Mouse (Mus musculus): ENCODE data around the gene Ndufc1.
"Not testable (repeated sequence)": the region's sequence is repeated elsewhere in the genome, so short reads cannot be mapped to it uniquely, and the experiment has no call there.

Ndufc1 gene

GRCm38 (mm10) chr3:51408561-51409183 is at the start of gene Ndufc1:
Gene Ndufc1 (minus strand): TSS chr3:51408988.
- peak; percentile 93 to 94 for DNase-seq (ENCODE audit: low spot score in 2 of 2)

GRCm38 (mm10) chr3:51434871-51435595 is 26.2 kb upstream of the Ndufc1 start:
- DNase-seq (ENCODE audit: low spot score in 2 of 2) = peak; percentile 45 to 59

- not testable (repeated sequence) for DNase-seq (ENCODE audit: low spot score in 2 of 2)
Measured at GRCm38 (mm10) chr3:51434364-51434763, 25.6 kb upstream of the Ndufc1 start.

- no peak for DNase-seq (ENCODE audit: low spot score in 2 of 2)
Measured at GRCm38 (mm10) chr3:51425394-51425793, 16.6 kb upstream of the Ndufc1 start.

GRCm38 (mm10) chr3:51421921-51422320 is 13.1 kb upstream of the Ndufc1 start:
- no peak for DNase-seq (ENCODE audit: low spot score in 2 of 2)

GRCm38 (mm10) chr3:51417966-51418365 is 9.2 kb upstream of the Ndufc1 start:
- no peak for DNase-seq (ENCODE audit: low spot score in 2 of 2)

- DNase-seq (ENCODE audit: low spot score in 2 of 2) = no peak
Measured at GRCm38 (mm10) chr3:51417485-51417884, 8.7 kb upstream of the Ndufc1 start.

GRCm38 (mm10) chr3:51417135-51417458 is 8.3 kb upstream of the Ndufc1 start:
- no peak for DNase-seq (ENCODE audit: low spot score in 2 of 2)

GRCm38 (mm10) chr3:51416364-51417134 is 7.8 kb upstream of the Ndufc1 start:
- peak; percentile 43 to 49 for DNase-seq (ENCODE audit: low spot score in 2 of 2)

GRCm38 (mm10) chr3:51416073-51416363 is 7.2 kb upstream of the Ndufc1 start:
- DNase-seq (ENCODE audit: low spot score in 2 of 2) = no peak

GRCm38 (mm10) chr3:51415098-51416072 is 6.6 kb upstream of the Ndufc1 start, which contains the start of gene Naa15:
Gene Naa15 (plus strand): TSS chr3:51415148.
- DNase-seq (ENCODE audit: low spot score in 2 of 2) = peak; percentile 96 to 97

- DNase-seq (ENCODE audit: low spot score in 2 of 2) = peak in 1 of 2 experiments; percentile 7
Measured at GRCm38 (mm10) chr3:51413276-51413675, 4.5 kb upstream of the Ndufc1 start.

- DNase-seq (ENCODE audit: low spot score in 2 of 2) = no peak
Measured at GRCm38 (mm10) chr3:51412457-51412856, 3.7 kb upstream of the Ndufc1 start.

- DNase-seq (ENCODE audit: low spot score in 2 of 2) = no peak
Measured at GRCm38 (mm10) chr3:51407870-51408560, 773 bp downstream of the Ndufc1 start.

- no peak for DNase-seq (ENCODE audit: low spot score in 2 of 2)
Measured at GRCm38 (mm10) chr3:51402628-51403027, 6.2 kb downstream of the Ndufc1 start.

GRCm38 (mm10) chr3:51402054-51402453 is 6.7 kb downstream of the Ndufc1 start:
- DNase-seq (ENCODE audit: low spot score in 2 of 2) = not testable (repeated sequence)

GRCm38 (mm10) chr3:51400682-51401081 is 8.1 kb downstream of the Ndufc1 start:
- no peak for DNase-seq (ENCODE audit: low spot score in 2 of 2)

- no peak for DNase-seq (ENCODE audit: low spot score in 2 of 2)
Measured at GRCm38 (mm10) chr3:51399531-51399930, 9.3 kb downstream of the Ndufc1 start.

GRCm38 (mm10) chr3:51398667-51399066 is 10.1 kb downstream of the Ndufc1 start:
- DNase-seq (ENCODE audit: low spot score in 2 of 2) = no peak

- no peak for DNase-seq (ENCODE audit: low spot score in 2 of 2)
Measured at GRCm38 (mm10) chr3:51397700-51398299, 11.0 kb downstream of the Ndufc1 start.

Data from spleen, postnatal 36 days (tissue).